Mouse (Mus musculus) intestine, postnatal 0 days (tissue): ENCODE data around the gene 1500009C09Rik. TPM values are rescaled to one million over a fixed set of nuclear protein-coding genes. Genes with fewer than 3 reads are reported as not detected.

Experiments
- ATAC-seq: fragments of 200-750 bp; cut with Nextera tagmentation; 2 replicates; pipeline ENCODE4 v1.8.0; 2017; ENCODE audit warnings: mild to moderate bottlenecking, moderate TSS enrichment, moderate library complexity
- H3K27ac ChIP-seq: fragments of 300-500 bp; sonication (generic); 2 replicates; pipeline ENCODE4 v1.5.1; 2014; ENCODE audit warnings: mild to moderate bottlenecking, low read depth, low read length, moderate library complexity
- H3K27me3 ChIP-seq: fragments of 300-500 bp; sonication (generic); replicated peaks from 2 replicates; pipeline ENCODE4 v1.6.1; 2014; ENCODE audit warnings: low read length, mixed read lengths; ENCODE audit not compliant: control insufficient read depth, insufficient read depth
- H3K36me3 ChIP-seq: fragments of 300-500 bp; sonication (generic); 2 replicates; pipeline ENCODE4 v1.6.1; 2014; ENCODE audit warnings: mild to moderate bottlenecking, moderate library complexity; ENCODE audit not compliant: control insufficient read depth, insufficient read depth
- H3K4me1 ChIP-seq: fragments of 300-500 bp; sonication (generic); replicated peaks from 2 replicates; pipeline ENCODE4 v1.6.1; 2014; ENCODE audit warnings: antibody characterized with exemption, low read length, mixed read lengths; ENCODE audit not compliant: control insufficient read depth, insufficient read depth
- H3K4me2 ChIP-seq: fragments of 300-500 bp; sonication (generic); replicated peaks from 2 replicates; pipeline ENCODE4 v1.6.1; 2014; ENCODE audit warnings: low read depth, mild to moderate bottlenecking, moderate library complexity
- H3K4me3 ChIP-seq: fragments of 300-500 bp; sonication (generic); 2 replicates; pipeline ENCODE4 v1.5.1; 2014; ENCODE audit warnings: low read depth, low read length
- H3K9ac ChIP-seq: fragments of 300-500 bp; sonication (generic); 2 replicates; pipeline ENCODE4 v1.6.1; 2014; ENCODE audit warnings: mild to moderate bottlenecking, low read depth, low read length
- H3K9me3 ChIP-seq: fragments of 300-500 bp; sonication (generic); 2 replicates; pipeline ENCODE4 v1.6.1; 2016; ENCODE audit warnings: mixed run types; ENCODE audit not compliant: control insufficient read depth
- CTCF ChIP-seq: sonication (generic); IDR thresholded peaks from 2 replicates; pipeline ENCODE4 v1.5.1; 2016; ENCODE audit warnings: low read depth, mild to moderate bottlenecking, control low read depth, antibody characterized with exemption, moderate library complexity
- WGBS: fragments of 180-500 bp; shearing (Covaris S2); extraction: QIAGEN DNeasy Blood & Tissue Kit; methylation state at CpG from one replicate; pipeline ENCODE4 v1.1.7; 2014; 5-methylcytosine and 5-hydroxymethylcytosine counted together
- polyA plus RNA-seq: library from polyadenylated mRNA; unstranded; fragments of >200 nt; fragmentation: Nextera tagmentation; extraction: Ambion mirVana; gene quantifications from 2 replicates; pipeline ENCODE4 v1.2.1, GENCODE M21; 2015

Gene 1500009C09Rik
- polyA plus RNA-seq, 1 experiment from 2014 or later, result not detected

- H3K4me2 ChIP-seq, result no peak within 1 kb of the TSS
- H3K4me3 ChIP-seq, result no peak within 1 kb of the TSS
- no peaks in the 10 kb centered on the region for H3K4me1 ChIP-seq
- H3K9me3 ChIP-seq, result no peaks in the 10 kb centered on the region
- no peaks in the 10 kb centered on the region for H3K36me3 ChIP-seq
- H3K27me3 ChIP-seq, result 0 out of 2 replicates have a peak, but pooled peaks cover 4% of the 10 kb centered on the region
- ATAC-seq, result no peak
- 57% methylated on average over 39 of the region's 39 CpGs for WGBS
- no peak within 1 kb of the TSS for H3K9ac ChIP-seq
- H3K27ac ChIP-seq, result no peak within 1 kb of the TSS
- no peak for TF ChIP-seq CTCF
Observed at GRCm38 (mm10) chr15:82298764-82299561, 46.8 kb downstream of the 1500009C09Rik start, which contains the start of gene Wbp2nl. Gene Wbp2nl (plus strand): TSS chr15:82298954.

- H3K4me1 ChIP-seq, result no peaks in the 10 kb centered on the region
- H3K36me3 ChIP-seq, result no peaks in the 10 kb centered on the region
- no peak overlapping the region for H3K27ac ChIP-seq
- H3K4me2 ChIP-seq, result no peak overlapping the region
- no peak for TF ChIP-seq CTCF
- H3K9me3 ChIP-seq, result no peaks in the 10 kb centered on the region
- H3K4me3 ChIP-seq, result no peak overlapping the region
- 0 out of 2 replicates have a peak, but pooled peaks have one; percentile 41 for ATAC-seq
- 40% methylated on average over 3 of the region's 3 CpGs for WGBS
- H3K9ac ChIP-seq, result no peak overlapping the region
- H3K27me3 ChIP-seq, result no peaks in the 10 kb centered on the region
Observed at GRCm38 (mm10) chr15:82307107-82307506, 54.9 kb downstream of the 1500009C09Rik start.

DNA sequence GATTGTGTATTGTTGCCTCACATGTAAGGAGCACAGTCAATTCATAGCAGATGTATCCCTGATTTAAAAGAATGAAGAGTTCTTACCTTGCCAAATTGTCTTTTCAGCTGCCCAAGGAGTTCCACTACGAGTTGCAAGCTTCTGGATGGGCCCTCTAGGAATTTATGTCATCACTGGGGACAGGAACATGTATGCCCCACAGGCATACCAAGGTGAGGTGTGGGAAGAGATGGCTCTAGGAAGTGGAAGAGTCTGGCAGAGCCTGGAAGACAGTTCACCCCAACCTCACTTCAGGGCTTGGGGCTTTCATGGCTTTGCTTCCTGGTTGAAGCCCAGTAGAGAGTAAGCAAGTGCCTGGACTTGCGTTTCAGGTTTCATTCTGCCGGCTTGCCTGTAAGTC, 56.2 kb downstream of the 1500009C09Rik start:
- Histone ChIP-seq H3K4me3 (no peak overlapping the region), H3K36me3 (no peaks in the 10 kb centered on the region), H3K4me2 (no peak overlapping the region), H3K27me3 (no peaks in the 10 kb centered on the region), H3K4me1 (no peaks in the 10 kb centered on the region), H3K9me3 (no peaks in the 10 kb centered on the region), H3K27ac (no peak overlapping the region), H3K9ac (no peak overlapping the region)
- TF ChIP-seq CTCF, result no peak
- no peak for ATAC-seq
- WGBS, result 53% methylated on average over 3 of the region's 3 CpGs

Other genes with a start within 250 kb of the 1500009C09Rik start
- gene Desi1, start 218.5 kb upstream of the 1500009C09Rik start, polyA plus RNA-seq, result 10.0 and 12.1 TPM in 2 replicates
- gene Snu13, start 204.8 kb upstream of the 1500009C09Rik start, polyA plus RNA-seq, result 86.1 and 99.0 TPM in 2 replicates
- not detected in 2 replicates for gene 4930407I10Rik, start 193.2 kb upstream of the 1500009C09Rik start, polyA plus RNA-seq
- gene Mei1, start 182.4 kb upstream of the 1500009C09Rik start, polyA plus RNA-seq, result not detected in 2 replicates
- gene Ccdc134, start 124.5 kb upstream of the 1500009C09Rik start, polyA plus RNA-seq, result 3.5 and 4.2 TPM in 2 replicates
- gene Srebf2, start 105.2 kb upstream of the 1500009C09Rik start, polyA plus RNA-seq, result 68.7 and 69.5 TPM in 2 replicates
- gene Shisa8, start 39.6 kb upstream of the 1500009C09Rik start, polyA plus RNA-seq, result not detected in 2 replicates
- 0.10 TPM in 1 of 2 replicates, not detected in the other for gene Tnfrsf13c, start 28.0 kb upstream of the 1500009C09Rik start, polyA plus RNA-seq
- gene Cenpm, start 7.6 kb upstream of the 1500009C09Rik start, polyA plus RNA-seq, result 14.8 and 16.5 TPM in 2 replicates
- gene Sept3, start 22.5 kb downstream of the 1500009C09Rik start, polyA plus RNA-seq, result 1.7 and 3.0 TPM in 2 replicates
- gene Wbp2nl, start 46.6 kb downstream of the 1500009C09Rik start, polyA plus RNA-seq, result not detected in 2 replicates
- 1,439 and 1,503 TPM in 2 replicates for gene Naga, start 86.5 kb downstream of the 1500009C09Rik start, polyA plus RNA-seq
- 5.4 and 5.5 TPM in 2 replicates for gene Pheta2, start 86.5 kb downstream of the 1500009C09Rik start, polyA plus RNA-seq
- gene Smdt1, start 86.6 kb downstream of the 1500009C09Rik start, polyA plus RNA-seq, result 448 and 457 TPM in 2 replicates
- gene Ndufa6, start 101.9 kb downstream of the 1500009C09Rik start, polyA plus RNA-seq, result 830 and 832 TPM in 2 replicates
- 5.7 and 7.6 TPM in 2 replicates for gene Cyp2d22, start 127.9 kb downstream of the 1500009C09Rik start, polyA plus RNA-seq
- not detected in 2 replicates for gene Cyp2d11, start 141.6 kb downstream of the 1500009C09Rik start, polyA plus RNA-seq
- 0.25 and 0.39 TPM in 2 replicates for gene Cyp2d10, start 154.8 kb downstream of the 1500009C09Rik start, polyA plus RNA-seq
- not detected in 2 replicates for gene Cyp2d9, start 181.0 kb downstream of the 1500009C09Rik start, polyA plus RNA-seq